Mouse (Mus musculus) heart, embryonic 12.5 days (tissue): Measurements from ENCODE around the gene Wrap53. TPM values are rescaled to one million over a fixed set of nuclear protein-coding genes. Genes with fewer than 3 reads are reported as not detected.

Experiments
- ATAC-seq: fragments of 200-750 bp; cut with Nextera tagmentation; 2 replicates; pipeline ENCODE4 v1.8.0; 2017; ENCODE audit warnings: moderate TSS enrichment, moderate library complexity; ENCODE audit not compliant: insufficient number of reproducible peaks, low FRiP score
- H3K27ac ChIP-seq: fragments of 300-500 bp; sonication (generic); 2 replicates; pipeline ENCODE4 v1.5.1; 2016; ENCODE audit warnings: mild to moderate bottlenecking, moderate library complexity; ENCODE audit not compliant: poor library complexity, severe bottlenecking
- H3K27me3 ChIP-seq: fragments of 300-500 bp; sonication (generic); replicated peaks from 2 replicates; pipeline ENCODE4 v1.6.1; 2016; ENCODE audit warnings: mild to moderate bottlenecking, moderate library complexity
- H3K36me3 ChIP-seq: fragments of 300-500 bp; sonication (generic); 2 replicates; pipeline ENCODE4 v1.6.1; 2016; ENCODE audit warnings: mild to moderate bottlenecking, moderate library complexity
- H3K4me1 ChIP-seq: fragments of 300-500 bp; sonication (generic); replicated peaks from 2 replicates; pipeline ENCODE4 v1.6.1; 2016; ENCODE audit warnings: mild to moderate bottlenecking
- H3K4me2 ChIP-seq: fragments of 300-500 bp; sonication (generic); 2 replicates; pipeline ENCODE4 v1.6.1; 2016; ENCODE audit warnings: mild to moderate bottlenecking, moderate library complexity
- H3K4me3 ChIP-seq: fragments of 300-500 bp; sonication (generic); 2 replicates; pipeline ENCODE4 v1.5.1; 2016; ENCODE audit warnings: mild to moderate bottlenecking
- H3K9ac ChIP-seq: fragments of 300-500 bp; sonication (generic); 2 replicates; pipeline ENCODE4 v1.6.1; 2016; ENCODE audit warnings: mild to moderate bottlenecking, moderate library complexity
- H3K9me3 ChIP-seq: fragments of 300-500 bp; sonication (generic); replicated peaks from 2 replicates; pipeline ENCODE4 v1.6.1; 2016; ENCODE audit warnings: mild to moderate bottlenecking, moderate library complexity
- WGBS: fragments of 180-500 bp; shearing (Covaris S2); methylation state at CpG from one replicate; pipeline ENCODE4 v1.1.7; 2016; 5-methylcytosine and 5-hydroxymethylcytosine counted together
- polyA plus RNA-seq: library from polyadenylated mRNA; unstranded; fragments of >200 nt; fragmentation: Nextera tagmentation; extraction: Ambion mirVana; gene quantifications from 2 replicates; pipeline ENCODE4 v1.2.1, GENCODE M21; 2016

Wrap53 gene
- polyA plus RNA-seq, 1 experiment from 2014 or later, result 18.7 TPM

GRCm38 (mm10) chr11:69613553-69614256 lies 33.6 kb upstream of the Wrap53 start:
- peaks cover 11% of the 10 kb centered on the region for H3K4me1 ChIP-seq
- peak overlapping the region; percentile 23; the same call in 1 of the 2 replicates for H3K9ac ChIP-seq
- no peaks in the 10 kb centered on the region for H3K9me3 ChIP-seq
- peak overlapping the region; percentile 56 for H3K4me2 ChIP-seq
- 10% methylated on average over 19 of the region's 19 CpGs for WGBS
- H3K27me3 ChIP-seq, result 0 out of 2 replicates have a peak, but pooled peaks cover 11% of the 10 kb centered on the region
- peak; percentile 48; the same call in 1 of the 2 replicates for ATAC-seq
- H3K36me3 ChIP-seq, result no peaks in the 10 kb centered on the region
- no peak overlapping the region for H3K27ac ChIP-seq
- H3K4me3 ChIP-seq, result peak overlapping the region; percentile 14; the same call in 1 of the 2 replicates

GRCm38 (mm10) chr11:69610899-69611298 lies 30.8 kb upstream of the Wrap53 start:
- 44% methylated on average over 4 of the region's 4 CpGs for WGBS
- no peak for ATAC-seq

GRCm38 (mm10) chr11:69609416-69609815 lies 29.4 kb upstream of the Wrap53 start:
- no peaks in the 10 kb centered on the region for H3K9me3 ChIP-seq
- no peaks in the 10 kb centered on the region for H3K36me3 ChIP-seq
- ATAC-seq, result no peak
- H3K4me2 ChIP-seq, result no peak overlapping the region
- H3K27me3 ChIP-seq, result no peaks in the 10 kb centered on the region
- no peak overlapping the region for H3K4me3 ChIP-seq
- H3K4me1 ChIP-seq, result peaks cover 22% of the 10 kb centered on the region
- H3K27ac ChIP-seq, result no peak overlapping the region
- H3K9ac ChIP-seq, result no peak overlapping the region
- 43% methylated on average over 7 of the region's 7 CpGs for WGBS

More at GRCm38 (mm10) chr11:69610899-69611298, 30.8 kb upstream of the Wrap53 start:
- H3K27me3 ChIP-seq, result 0 out of 2 replicates have a peak, but pooled peaks cover 5% of the 10 kb centered on the region
- no peaks in the 10 kb centered on the region for H3K9me3 ChIP-seq
- H3K4me3 ChIP-seq, result no peak overlapping the region
- peaks cover 11% of the 10 kb centered on the region for H3K4me1 ChIP-seq
- no peak overlapping the region for H3K9ac ChIP-seq
- H3K27ac ChIP-seq, result no peak overlapping the region
- no peaks in the 10 kb centered on the region for H3K36me3 ChIP-seq
- H3K4me2 ChIP-seq, result no peak overlapping the region

- Histone ChIP-seq H3K9me3 (no peaks in the 10 kb centered on the region), H3K4me3 (no peak overlapping the region), H3K4me1 (peaks cover 28% of the 10 kb centered on the region), H3K27ac (no peak overlapping the region), H3K36me3 (no peaks in the 10 kb centered on the region), H3K4me2 (no peak overlapping the region), H3K9ac (no peak overlapping the region), H3K27me3 (no peaks in the 10 kb centered on the region)
- 64% methylated on average over 3 of the region's 3 CpGs for WGBS
- no peak for ATAC-seq
Observed at GRCm38 (mm10) chr11:69608525-69608924, 28.5 kb upstream of the Wrap53 start.

GRCm38 (mm10) chr11:69606832-69607231 lies 26.8 kb upstream of the Wrap53 start:
- no peak overlapping the region for H3K4me2 ChIP-seq
- no peaks in the 10 kb centered on the region for H3K9me3 ChIP-seq
- H3K27me3 ChIP-seq, result no peaks in the 10 kb centered on the region
- WGBS, result 82% methylated on average over 2 of the region's 2 CpGs
- H3K36me3 ChIP-seq, result no peaks in the 10 kb centered on the region
- peaks cover 41% of the 10 kb centered on the region for H3K4me1 ChIP-seq
- ATAC-seq, result no peak
- no peak overlapping the region for H3K4me3 ChIP-seq
- no peak overlapping the region for H3K27ac ChIP-seq
- H3K9ac ChIP-seq, result no peak overlapping the region

GRCm38 (mm10) chr11:69606491-69606795 lies 26.4 kb upstream of the Wrap53 start:
- Histone ChIP-seq H3K27ac (peak overlapping the region; percentile 46; the same call in 1 of the 2 replicates), H3K9ac (0 out of 2 replicates have a peak overlapping the region, but pooled peaks have one; percentile 40), H3K36me3 (no peaks in the 10 kb centered on the region), H3K9me3 (no peaks in the 10 kb centered on the region), H3K27me3 (no peaks in the 10 kb centered on the region), H3K4me2 (peak overlapping the region; percentile 100), H3K4me3 (peak overlapping the region; percentile 59), H3K4me1 (peaks cover 45% of the 10 kb centered on the region)
- 67% methylated on average over 2 of the region's 2 CpGs for WGBS
- ATAC-seq, result no peak

GRCm38 (mm10) chr11:69605726-69606490 lies 25.9 kb upstream of the Wrap53 start, which contains the start of gene Atp1b2:
Gene Atp1b2, minus strand, starts transcription at chr11:69605942.
- Histone ChIP-seq H3K9me3 (no peaks in the 10 kb centered on the region), H3K27ac (peak within 1 kb of the TSS; percentile 68), H3K4me3 (peak within 1 kb of the TSS; percentile 59), H3K4me2 (peak within 1 kb of the TSS; percentile 100), H3K27me3 (no peaks in the 10 kb centered on the region), H3K36me3 (no peaks in the 10 kb centered on the region), H3K4me1 (peaks cover 51% of the 10 kb centered on the region), H3K9ac (peak within 1 kb of the TSS; percentile 78)
- peak; percentile 94 for ATAC-seq
- WGBS, result 3% methylated on average over 32 of the region's 32 CpGs

- no peaks in the 10 kb centered on the region for H3K9me3 ChIP-seq
Observed at GRCm38 (mm10) chr11:69604795-69605664, 25.0 kb upstream of the Wrap53 start.

GRCm38 (mm10) chr11:69604347-69604746 lies 24.3 kb upstream of the Wrap53 start:
- no peak for ATAC-seq
- WGBS, result 58% methylated on average over 3 of the region's 3 CpGs
- no peaks in the 10 kb centered on the region for H3K9me3 ChIP-seq
- peak overlapping the region; percentile 78; the same call in 1 of the 2 replicates for H3K9ac ChIP-seq
- H3K4me3 ChIP-seq, result peak overlapping the region; percentile 59
- H3K27ac ChIP-seq, result peak overlapping the region; percentile 68; the same call in 1 of the 2 replicates
- no peaks in the 10 kb centered on the region for H3K27me3 ChIP-seq
- peaks cover 66% of the 10 kb centered on the region for H3K4me1 ChIP-seq
- H3K36me3 ChIP-seq, result no peaks in the 10 kb centered on the region
- peak overlapping the region; percentile 100 for H3K4me2 ChIP-seq

More at GRCm38 (mm10) chr11:69604795-69605664, 25.0 kb upstream of the Wrap53 start:
- H3K4me1 ChIP-seq, result peaks cover 59% of the 10 kb centered on the region
- H3K4me3 ChIP-seq, result peak overlapping the region; percentile 59
- WGBS, result under 1% methylated on average over 72 of the region's 73 CpGs
- peak overlapping the region; percentile 100 for H3K4me2 ChIP-seq
- H3K9ac ChIP-seq, result peak overlapping the region; percentile 78
- no peaks in the 10 kb centered on the region for H3K36me3 ChIP-seq
- no peaks in the 10 kb centered on the region for H3K27me3 ChIP-seq
- peak; percentile 20; the same call in 1 of the 2 replicates for ATAC-seq
- H3K27ac ChIP-seq, result peak overlapping the region; percentile 68

- Histone ChIP-seq H3K27me3 (no peaks in the 10 kb centered on the region), H3K9ac (no peak overlapping the region), H3K36me3 (no peaks in the 10 kb centered on the region), H3K4me2 (peak overlapping the region; percentile 100; the same call in 1 of the 2 replicates), H3K4me1 (peaks cover 69% of the 10 kb centered on the region), H3K27ac (no peak overlapping the region), H3K4me3 (no peak overlapping the region), H3K9me3 (no peaks in the 10 kb centered on the region)
- 67% methylated on average over 8 of the region's 8 CpGs for WGBS
- no peak for ATAC-seq
Observed at GRCm38 (mm10) chr11:69603516-69603915, 23.5 kb upstream of the Wrap53 start.
